8 mouse cellular contexts compared by ENCODE assay signal in genomic region chr14:55114759-55115701, GRCm38 (mm10). TPM values are rescaled to one million over a fixed set of nuclear protein-coding genes. Genes with fewer than 3 reads are reported as not detected.
DNase-seq lines count a peak whose midpoint lies in the region; ATAC-seq and TF ChIP-seq lines count a peak whose summit lies in the region.

No protein-coding gene starts in this region.

- intact Hi-C loops in gastrocnemius, postnatal 14 days (cut with DNase I; ENCODE audit: low total_unique reads): no loop called here

- under 1% methylated on average over 74 of the region's 78 CpGs for WGBS in liver, embryonic 14.5 days (ENCODE audit: insufficient replicate concordance)

- H3K36me3 ChIP-seq in liver, embryonic 14.5 days (replicated peaks; ENCODE audit: control insufficient read depth, insufficient read depth, low read depth): no peaks in the 10 kb centered on the region

- H3K4me1 ChIP-seq in liver, embryonic 14.5 days (replicated peaks; ENCODE audit: control insufficient read depth in 2 of 2, insufficient read depth in 2 of 2, low read length in 1 of 2): no peaks in the 10 kb centered on the region

- H3K4me3 ChIP-seq in liver, embryonic 14.5 days (ENCODE audit: insufficient read depth in 1 of 2, low read depth in 2 of 2, low read length in 2 of 2): peak overlapping the region; percentile 11 to 33; a peak in 3 of 4 replicates

- no peak for ATAC-seq in liver, embryonic 14.5 days (ENCODE audit: insufficient read depth)
- no peak for ATAC-seq in activated CD4-positive, CD25-positive, alpha-beta regulatory T cell, adult 4 months

- peak; percentile 56 for DNase-seq in urinary bladder, postnatal 14 days (ENCODE audit: low spot score)
- no peak for DNase-seq in urinary bladder, postnatal 10 days (ENCODE audit: low spot score)
- DNase-seq in cerebellum, postnatal 25 days: peak; percentile 81 to 85
- peak; percentile 67 for DNase-seq in gastrocnemius, postnatal 14 days
- DNase-seq in kidney, adult 11 months: peak; percentile 29
- DNase-seq in liver, embryonic 14.5 days (ENCODE audit: low read depth in 3 of 3, low spot score in 3 of 3): no peak
- peak; percentile 66 for DNase-seq in neural tube, embryonic 10.5 days (ENCODE audit: extremely low spot score, low spot score)

- no peak overlapping the region for H3K27ac ChIP-seq in liver, embryonic 14.5 days

- H3K4me2 ChIP-seq in liver, embryonic 14.5 days (ENCODE audit: low read depth): peak overlapping the region; percentile 46

- no peaks in the 10 kb centered on the region for H3K9me3 ChIP-seq in liver, embryonic 14.5 days (ENCODE audit: control insufficient read depth, low read length)

- no peak for TF ChIP-seq EP300 in liver, embryonic 14.5 days (IDR thresholded peaks at IDR 0.05; ENCODE audit: low read depth)

- no peak overlapping the region for H3K9ac ChIP-seq in liver, embryonic 14.5 days (replicated peaks)

- peak; percentile 4; the same call in 1 of the 2 replicates for TF ChIP-seq CTCF in liver, embryonic 14.5 days (IDR thresholded peaks at IDR 0.05; ENCODE audit: low read depth)

- H3K27me3 ChIP-seq in liver, embryonic 14.5 days (ENCODE audit: control insufficient read depth, insufficient read depth, low read length): peaks cover 58% of the 10 kb centered on the region

RNA-seq across cellular contexts. Expression of gene Jph4, which starts 1.7 kb away (rescaled TPM):
- total RNA-seq in gastrocnemius, postnatal 14 days (2021): under 1 TPM; 0.42 to 0.62 TPM
- 0.04 and 0.15 TPM in 2 replicates for polyA plus RNA-seq in liver, embryonic 14.5 days (2012; rRNA removed)
- polyA plus RNA-seq in liver, embryonic 14.5 days (2014; fragmentation: Nextera tagmentation; extraction: Ambion mirVana): 0.04 TPM in 1 of 2 replicates, not detected in the other
- polyA plus RNA-seq in activated CD4-positive, CD25-positive, alpha-beta regulatory T cell, adult 4 months (2017; shearing (Covaris generic)): not detected

RNA-seq across cellular contexts. Expression of gene Ap1g2, which starts 8.6 kb away (rescaled TPM):
- 1 to 10 TPM; 4.1 to 7.0 TPM for total RNA-seq in gastrocnemius, postnatal 14 days (2021)
- polyA plus RNA-seq in liver, embryonic 14.5 days (2012; rRNA removed): 12.7 and 13.4 TPM in 2 replicates
- polyA plus RNA-seq in liver, embryonic 14.5 days (2014; fragmentation: Nextera tagmentation; extraction: Ambion mirVana): 18.6 and 21.2 TPM in 2 replicates
- polyA plus RNA-seq in activated CD4-positive, CD25-positive, alpha-beta regulatory T cell, adult 4 months (2017; shearing (Covaris generic)): 100 to 1,000 TPM in 1 of 2 experiments, 10 to 100 TPM in 1; 99.1 to 102 TPM

RNA-seq across cellular contexts. Expression of gene Thtpa, which starts 20.4 kb away (rescaled TPM):
- 10 to 100 TPM; 11.1 to 12.3 TPM for total RNA-seq in gastrocnemius, postnatal 14 days (2021)
- polyA plus RNA-seq in liver, embryonic 14.5 days (2012; rRNA removed): 2.0 and 2.6 TPM in 2 replicates
- 4.3 and 4.6 TPM in 2 replicates for polyA plus RNA-seq in liver, embryonic 14.5 days (2014; fragmentation: Nextera tagmentation; extraction: Ambion mirVana)
- polyA plus RNA-seq in activated CD4-positive, CD25-positive, alpha-beta regulatory T cell, adult 4 months (2017; shearing (Covaris generic)): 10 to 100 TPM in 1 of 2 experiments, 1 to 10 TPM in 1; 9.6 to 11.9 TPM

RNA-seq across cellular contexts. Expression of gene Zfhx2, which starts 22.9 kb away (rescaled TPM):
- 1 to 10 TPM; 2.6 to 3.1 TPM for total RNA-seq in gastrocnemius, postnatal 14 days (2021)
- polyA plus RNA-seq in liver, embryonic 14.5 days (2012; rRNA removed): 0.26 and 0.29 TPM in 2 replicates
- polyA plus RNA-seq in liver, embryonic 14.5 days (2014; fragmentation: Nextera tagmentation; extraction: Ambion mirVana): 0.61 and 0.62 TPM in 2 replicates
- polyA plus RNA-seq in activated CD4-positive, CD25-positive, alpha-beta regulatory T cell, adult 4 months (2017; shearing (Covaris generic)): 1 to 10 TPM; 5.4 to 5.5 TPM

Comparison
In these comparisons a context has a peak if more than half of its experiments do, and no peak if none do; other contexts are left out.
1. DNase-seq: peak in urinary bladder, postnatal 14 days (single experiment), cerebellum, postnatal 25 days (2 of 2), gastrocnemius, postnatal 14 days (single experiment), kidney, adult 11 months (single experiment) and neural tube, embryonic 10.5 days (single experiment); none in urinary bladder, postnatal 10 days (single experiment) and liver, embryonic 14.5 days (0 of 3).
2. RNA of gene Ap1g2, which starts 8.6 kb away (polyA plus RNA-seq): 99.1 to 102 TPM in activated CD4-positive, CD25-positive, alpha-beta regulatory T cell, adult 4 months; 12.7 to 21.2 TPM in liver, embryonic 14.5 days; every median in the first group is over 4 times any median in the second.